Mouse (Mus musculus) liver, postnatal 0 days (tissue): ENCODE data around the gene Apobec1. TPM values are rescaled to one million over a fixed set of nuclear protein-coding genes. Genes with fewer than 3 reads are reported as not detected.

Experiments
- ATAC-seq: fragments of 200-750 bp; cut with Nextera tagmentation; 2 replicates; pipeline ENCODE4 v1.8.0; 2017; ENCODE audit warnings: mild to moderate bottlenecking, moderate library complexity
- DNase-seq: peaks from one replicate; pipeline ENCODE4 v3.0.0-alpha.2; 2016
- H3K27ac ChIP-seq: fragments of 300-500 bp; sonication (generic); 2 replicates; pipeline ENCODE4 v1.5.1; 2014; ENCODE audit warnings: antibody characterized with exemption, moderate library complexity, mild to moderate bottlenecking, low read depth
- H3K27me3 ChIP-seq: fragments of 300-500 bp; sonication (generic); 2 replicates; pipeline ENCODE4 v1.6.1; 2014; ENCODE audit warnings: low read length, control low read depth, mixed read lengths; ENCODE audit not compliant: insufficient read depth
- H3K36me3 ChIP-seq: fragments of 300-500 bp; sonication (generic); replicated peaks from 2 replicates; pipeline ENCODE4 v1.6.1; 2014; ENCODE audit warnings: mild to moderate bottlenecking, control low read depth, low read length, moderate library complexity, mixed read lengths; ENCODE audit not compliant: insufficient read depth
- H3K4me1 ChIP-seq: fragments of 300-500 bp; sonication (generic); 2 replicates; pipeline ENCODE4 v1.6.1; 2014; ENCODE audit warnings: antibody characterized with exemption, mild to moderate bottlenecking, control low read depth; ENCODE audit not compliant: insufficient read depth
- H3K4me2 ChIP-seq: fragments of 300-500 bp; sonication (generic); 2 replicates; pipeline ENCODE4 v1.6.1; 2014; ENCODE audit warnings: low read depth, mild to moderate bottlenecking, low read length, moderate library complexity, mixed read lengths
- H3K4me3 ChIP-seq: fragments of 300-500 bp; sonication (generic); 2 replicates; pipeline ENCODE4 v1.5.1; 2014; ENCODE audit warnings: low read depth, low read length
- H3K9ac ChIP-seq: fragments of 300-500 bp; sonication (generic); replicated peaks from 2 replicates; pipeline ENCODE4 v1.6.1; 2014; ENCODE audit warnings: mild to moderate bottlenecking, moderate library complexity
- H3K9me3 ChIP-seq: fragments of 300-500 bp; sonication (generic); 2 replicates; pipeline ENCODE4 v1.6.1; 2016; ENCODE audit warnings: mild to moderate bottlenecking, control low read depth, low read length, mixed read lengths
- CTCF ChIP-seq: sonication (generic); IDR thresholded peaks from 2 replicates; pipeline ENCODE4 v1.5.1; 2016; ENCODE audit warnings: antibody characterized with exemption, low read depth
- EP300 ChIP-seq: IDR thresholded peaks from 2 replicates; pipeline ENCODE4 v1.6.1; 2016; ENCODE audit warnings: antibody characterized with exemption, low read depth, mild to moderate bottlenecking
- WGBS: fragments of 180-500 bp; shearing (Covaris S2); extraction: QIAGEN DNeasy Blood & Tissue Kit; methylation state at CpG from one replicate; pipeline ENCODE4 v1.1.7; 2014; ENCODE audit not compliant: insufficient replicate concordance; 5-methylcytosine and 5-hydroxymethylcytosine counted together
- polyA plus RNA-seq: library from polyadenylated mRNA; unstranded; fragments of >200 nt; fragmentation: Nextera tagmentation; extraction: Ambion mirVana; gene quantifications from 2 replicates; pipeline ENCODE4 v1.2.1, GENCODE M21; 2015

Gene Apobec1
- polyA plus RNA-seq, 1 experiment from 2014 or later = 11.9 TPM

- peaks cover 14% of the 10 kb centered on the region; the same call in 1 of the 2 replicates for H3K27me3 ChIP-seq
- TF ChIP-seq EP300 (no peak), CTCF (peak; percentile 89)
- H3K9me3 ChIP-seq = no peaks in the 10 kb centered on the region
- H3K4me1 ChIP-seq = no peaks in the 10 kb centered on the region; the same call in 1 of the 2 replicates
- H3K4me2 ChIP-seq = no peak overlapping the region
- ATAC-seq (no peak), DNase-seq (peak; percentile 58)
- WGBS = 1% methylated on average over 6 of the region's 6 CpGs
- H3K27ac ChIP-seq = no peak overlapping the region
- H3K9ac ChIP-seq = no peak overlapping the region
- no peak overlapping the region for H3K4me3 ChIP-seq
- H3K36me3 ChIP-seq = no peaks in the 10 kb centered on the region
Measured at GRCm38 (mm10) chr6:122562463-122562862, 39.8 kb downstream of the Apobec1 start.

- DNase-seq (no peak), ATAC-seq (peak; percentile 13; the same call in 1 of the 2 replicates)
- WGBS = 74% methylated on average over 20 of the region's 20 CpGs
- no peak overlapping the region for H3K27ac ChIP-seq
- no peaks in the 10 kb centered on the region for H3K9me3 ChIP-seq
- no peak overlapping the region for H3K4me3 ChIP-seq
- H3K27me3 ChIP-seq = peaks cover 14% of the 10 kb centered on the region; the same call in 1 of the 2 replicates
- no peaks in the 10 kb centered on the region for H3K36me3 ChIP-seq
- TF ChIP-seq CTCF = no peak
- TF ChIP-seq EP300 = no peak
- no peak overlapping the region for H3K9ac ChIP-seq
- no peaks in the 10 kb centered on the region; the same call in 1 of the 2 replicates for H3K4me1 ChIP-seq
- no peak overlapping the region for H3K4me2 ChIP-seq
Measured at GRCm38 (mm10) chr6:122561005-122561404, 41.2 kb downstream of the Apobec1 start.

GRCm38 (mm10) chr6:122560427-122560826 is 41.8 kb downstream of the Apobec1 start:
- H3K4me2 ChIP-seq = peak overlapping the region; percentile 38
- peak; percentile 35; the same call in 1 of the 2 replicates for ATAC-seq
- no peak overlapping the region for H3K9ac ChIP-seq

GRCm38 (mm10) chr6:122556959-122557561 is 45.2 kb downstream of the Apobec1 start:
- Histone ChIP-seq H3K4me2 (peak overlapping the region; percentile 24; the same call in 1 of the 2 replicates), H3K9me3 (no peaks in the 10 kb centered on the region), H3K27me3 (0 out of 2 replicates have a peak, but pooled peaks cover 7% of the 10 kb centered on the region), H3K4me3 (no peak overlapping the region), H3K4me1 (no peaks in the 10 kb centered on the region; the same call in 1 of the 2 replicates), H3K27ac (no peak overlapping the region), H3K9ac (no peak overlapping the region), H3K36me3 (no peaks in the 10 kb centered on the region)
- ATAC-seq = no peak
- TF ChIP-seq CTCF (peak; percentile 81), EP300 (no peak)
- 22% methylated on average over 15 of the region's 15 CpGs for WGBS
- DNase-seq = peak; percentile 59

More at GRCm38 (mm10) chr6:122560427-122560826, 41.8 kb downstream of the Apobec1 start:
- H3K4me1 ChIP-seq = no peaks in the 10 kb centered on the region; the same call in 1 of the 2 replicates
- peaks cover 14% of the 10 kb centered on the region; the same call in 1 of the 2 replicates for H3K27me3 ChIP-seq
- H3K36me3 ChIP-seq = no peaks in the 10 kb centered on the region
- peak; percentile 75 for DNase-seq
- H3K9me3 ChIP-seq = no peaks in the 10 kb centered on the region
- 19% methylated on average over 17 of the region's 17 CpGs for WGBS
- no peak overlapping the region for H3K4me3 ChIP-seq
- TF ChIP-seq CTCF (peak; percentile 90), EP300 (no peak)
- H3K27ac ChIP-seq = no peak overlapping the region

GRCm38 (mm10) chr6:122555266-122555665 is 47.0 kb downstream of the Apobec1 start:
- no peak overlapping the region for H3K4me3 ChIP-seq
- no peak for DNase-seq
- no peaks in the 10 kb centered on the region; the same call in 1 of the 2 replicates for H3K4me1 ChIP-seq
- no peaks in the 10 kb centered on the region for H3K9me3 ChIP-seq
- H3K27ac ChIP-seq = no peak overlapping the region
- H3K4me2 ChIP-seq = no peak overlapping the region
- no peak for ATAC-seq
- no peaks in the 10 kb centered on the region for H3K36me3 ChIP-seq
- 20% methylated on average over 7 of the region's 7 CpGs for WGBS
- no peaks in the 10 kb centered on the region for H3K27me3 ChIP-seq
- no peak overlapping the region for H3K9ac ChIP-seq
- no peak for TF ChIP-seq EP300
- TF ChIP-seq CTCF = no peak

GRCm38 (mm10) chr6:122554102-122554501 is 48.1 kb downstream of the Apobec1 start:
- no peak for TF ChIP-seq EP300
- TF ChIP-seq CTCF = no peak
- Histone ChIP-seq H3K4me3 (no peak overlapping the region), H3K4me1 (no peaks in the 10 kb centered on the region), H3K9me3 (no peaks in the 10 kb centered on the region), H3K27me3 (no peaks in the 10 kb centered on the region), H3K27ac (no peak overlapping the region), H3K4me2 (no peak overlapping the region), H3K36me3 (no peaks in the 10 kb centered on the region), H3K9ac (no peak overlapping the region)
- ATAC-seq = no peak
- 68% methylated on average over 6 of the region's 6 CpGs for WGBS
- DNase-seq = no peak
